Mouse (Mus musculus) Patski (cell line): Measurements from ENCODE around the gene Myo3b. TPM values are rescaled to one million over a fixed set of nuclear protein-coding genes. Genes with fewer than 3 reads are reported as not detected.

Experiments used
- ATAC-seq: fragments of 100-300 bp; one replicate; pipeline ENCODE4 v1.8.0; 2021
- CTCF ChIA-PET: fragments of 350-600 bp; sonication (Branson Sonifier 250); formaldehyde crosslinking; loops from one replicate; lab custom pipeline; 2022; ENCODE audit warnings: inconsistent platforms; lab: Charles Lee
- POLR2A ChIA-PET: fragments of 350-600 bp; sonication (Branson Sonifier 250); formaldehyde crosslinking; loops from one replicate; lab custom pipeline; 2022; ENCODE audit warnings: antibody characterized with exemption, inconsistent platforms; lab: Charles Lee
- DNase-seq: peaks from one replicate; pipeline ENCODE4 v3.0.0-alpha.2; 2011; ENCODE audit warnings: low read depth, low spot score
- H3K27me3 ChIP-seq: fragments of 371-371 bp; one replicate; pipeline ENCODE4 v1.5.1; 2021
- CTCF ChIP-seq: fragments of 100-300 bp; IDR thresholded peaks from one replicate; pipeline ENCODE4 v1.5.1; 2021
- in situ Hi-C: fragments of 300-500 bp; cut with MboI; formaldehyde crosslinking; loops from 3 replicates; pipeline ENCODE4 v1.11.1; 2018; ENCODE audit warnings: low pct_unique_long_range_greater_than_20kb, mixed read lengths
- polyA plus RNA-seq: library from polyadenylated mRNA; unstranded; gene quantifications from one replicate; pipeline ENCODE4 v1.2.3, GENCODE M21; 2021

The Myo3b gene
- polyA plus RNA-seq, 1 experiment from 2014 or later, result 0.18 TPM

DNA sequence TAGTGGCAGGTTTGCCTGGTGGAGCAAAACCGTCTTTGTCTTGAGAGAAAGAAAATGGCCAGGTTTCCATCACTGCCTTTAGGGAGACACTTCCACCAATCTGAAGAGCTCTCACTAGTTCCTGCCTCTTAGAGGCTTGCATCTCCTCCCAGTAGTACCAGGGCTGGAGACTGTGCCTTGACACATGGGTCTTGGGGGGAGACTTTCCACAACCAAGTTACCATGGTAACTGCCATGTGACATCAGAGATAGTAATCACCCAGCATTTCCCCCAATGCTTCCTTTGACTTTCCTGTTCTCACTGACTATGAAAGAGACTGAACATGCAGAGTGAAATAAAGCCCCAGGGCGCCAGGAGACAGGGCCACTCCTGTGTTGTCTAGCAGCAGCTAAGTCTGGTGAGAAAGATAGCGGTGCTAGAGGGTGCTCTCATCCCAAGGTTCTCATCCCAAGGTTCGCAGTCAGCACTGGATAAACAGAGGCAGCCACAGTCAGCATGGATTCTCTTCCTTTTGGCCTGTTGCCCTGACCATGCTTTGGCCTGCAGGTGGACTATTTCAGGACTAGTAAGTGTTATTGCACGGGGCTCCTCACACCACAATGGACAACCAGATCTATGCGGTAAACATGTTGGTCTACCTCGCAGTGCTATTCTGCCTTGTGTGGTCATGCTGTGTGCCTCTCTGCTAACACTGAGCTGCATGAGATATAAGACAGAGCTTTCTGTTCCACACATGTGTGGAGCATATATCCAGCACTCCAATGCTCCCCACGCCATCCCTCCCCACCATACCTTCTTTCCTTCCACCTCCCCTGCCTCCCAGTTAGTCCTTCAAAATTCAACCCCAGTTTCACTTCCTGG, 223.0 kb downstream of the Myo3b start:
- DNase-seq (no peak), ATAC-seq (no peak)
- ChIA-PET POLR2A (interaction anchor here (0.9 kb wide), 1 partner anchor 145 kb away, joined by 3 read pairs; no protein-coding TSS in a partner anchor), CTCF (interaction anchor here (0.6 to 1.2 kb wide), 3 partner anchors 13 to 243 kb away, joined by 3 to 5 read pairs (median 4); no protein-coding TSS in a partner anchor)
- no peak for TF ChIP-seq CTCF
- H3K27me3 ChIP-seq, result no peaks in the 10 kb centered on the region
- in situ Hi-C loops, result no loop called here

DNA sequence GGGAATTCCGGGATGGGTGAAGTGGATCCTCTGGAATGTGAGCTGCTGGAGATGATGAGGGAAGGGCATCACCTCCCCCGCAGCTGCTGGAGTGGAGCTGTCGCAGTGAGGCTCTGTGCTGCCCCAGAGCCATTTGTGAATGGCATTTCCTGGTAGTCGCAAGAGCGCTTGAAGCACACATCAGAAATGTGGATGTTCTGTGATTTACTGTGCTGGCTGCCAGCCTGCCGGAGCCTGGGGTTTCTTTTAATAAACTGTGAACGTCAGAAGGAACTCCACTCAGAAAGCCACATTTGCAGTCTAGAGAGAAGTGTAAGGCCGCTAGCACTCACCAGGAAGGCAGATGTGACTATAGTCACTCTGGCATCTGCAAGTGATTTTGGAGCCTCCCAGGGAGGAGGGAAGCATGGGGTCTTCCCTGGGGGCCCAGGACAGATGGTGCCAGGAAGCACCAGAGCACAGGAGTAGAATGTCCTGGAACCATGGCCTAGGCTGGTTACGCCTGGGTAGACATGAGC, 223.7 kb downstream of the Myo3b start:
- no peak for DNase-seq
- CTCF ChIA-PET, result interaction anchor here (1.2 kb wide), 1 partner anchor 243 kb away, joined by 5 read pairs; no protein-coding TSS in a partner anchor
- POLR2A ChIA-PET, result no interaction called here
- in situ Hi-C loops, result no loop called here
- no peaks in the 10 kb centered on the region for H3K27me3 ChIP-seq
- TF ChIP-seq CTCF, result no peak
- no peak for ATAC-seq

DNA sequence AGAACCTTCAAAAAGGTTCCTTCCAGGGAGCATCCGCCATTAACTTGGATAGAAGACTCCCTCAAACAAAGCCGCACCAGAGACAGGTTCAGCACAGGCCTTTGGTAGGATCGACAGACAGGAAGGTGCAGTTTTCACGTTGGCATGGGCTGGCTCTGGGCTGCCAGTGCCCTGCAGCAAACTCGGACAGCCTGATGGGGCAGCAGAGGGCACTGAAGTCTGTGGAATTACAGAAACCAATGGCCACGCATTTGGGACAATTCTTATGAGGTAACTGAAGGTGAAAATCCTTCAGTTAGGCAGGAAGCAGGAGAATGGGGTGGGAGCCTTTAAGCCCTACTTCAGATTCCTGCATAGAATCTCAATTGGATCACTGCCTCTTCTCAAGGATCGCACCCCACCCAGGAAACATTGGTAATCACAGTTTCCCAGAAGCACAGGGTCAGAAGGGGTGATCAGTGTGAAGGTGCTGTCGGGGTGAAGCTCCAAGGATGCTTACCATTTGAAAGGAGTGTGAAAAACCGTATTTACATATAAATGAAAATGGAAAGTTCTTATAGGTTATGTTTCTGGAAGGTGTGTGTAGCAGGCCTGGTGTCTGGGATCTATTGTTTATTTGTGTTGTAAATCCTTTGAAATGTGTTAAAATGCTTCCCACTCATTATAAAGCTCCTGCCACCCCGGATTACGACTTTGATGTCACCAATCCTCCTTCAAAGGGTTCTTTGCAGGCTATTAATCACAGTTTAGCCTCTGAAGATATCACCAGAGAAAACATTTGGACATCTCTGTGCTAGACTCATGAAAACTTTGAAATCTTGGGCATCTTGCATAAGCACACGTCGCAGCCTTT, 239.7 kb downstream of the Myo3b start:
- POLR2A ChIA-PET, result no interaction called here
- TF ChIP-seq CTCF, result peak; percentile 84
- ATAC-seq, result no peak
- no peak for DNase-seq
- in situ Hi-C loops, result loop anchor here (5.0 kb wide), 1 partner anchor 264 kb away; no protein-coding TSS in a partner anchor
- no peaks in the 10 kb centered on the region for H3K27me3 ChIP-seq
- CTCF ChIA-PET, result interaction anchor here (1.2 to 2.6 kb wide), 2 partner anchors 19 to 226 kb away, joined by 3 to 9 read pairs; no protein-coding TSS in a partner anchor

DNA sequence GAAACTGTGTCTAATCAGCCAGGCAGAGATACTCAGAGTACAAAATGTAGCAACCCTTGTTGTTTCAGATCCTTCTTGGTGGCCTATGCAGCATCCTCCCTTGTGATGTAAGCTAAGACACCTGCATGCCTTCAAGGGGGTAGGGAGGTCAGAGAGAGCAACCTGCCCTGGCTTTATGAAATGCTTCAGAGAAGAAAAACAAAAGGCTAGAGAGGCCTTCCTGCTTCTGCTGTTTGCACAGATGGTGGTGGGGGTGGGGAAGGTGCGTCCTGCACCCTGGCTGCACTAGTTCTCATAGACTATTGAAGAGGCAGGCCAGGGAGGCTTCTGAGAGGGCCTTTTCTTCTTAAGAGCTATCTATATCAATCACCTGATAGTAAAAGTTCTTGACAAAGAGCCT, 245.2 kb downstream of the Myo3b start:
- POLR2A ChIA-PET, result no interaction called here
- in situ Hi-C loops, result no loop called here
- CTCF ChIA-PET, result interaction anchor here (0.9 kb wide), 1 partner anchor 24 kb away, joined by 3 read pairs; no protein-coding TSS in a partner anchor
- DNase-seq (no peak), ATAC-seq (no peak)
- H3K27me3 ChIP-seq, result no peaks in the 10 kb centered on the region
- no peak for TF ChIP-seq CTCF

DNA sequence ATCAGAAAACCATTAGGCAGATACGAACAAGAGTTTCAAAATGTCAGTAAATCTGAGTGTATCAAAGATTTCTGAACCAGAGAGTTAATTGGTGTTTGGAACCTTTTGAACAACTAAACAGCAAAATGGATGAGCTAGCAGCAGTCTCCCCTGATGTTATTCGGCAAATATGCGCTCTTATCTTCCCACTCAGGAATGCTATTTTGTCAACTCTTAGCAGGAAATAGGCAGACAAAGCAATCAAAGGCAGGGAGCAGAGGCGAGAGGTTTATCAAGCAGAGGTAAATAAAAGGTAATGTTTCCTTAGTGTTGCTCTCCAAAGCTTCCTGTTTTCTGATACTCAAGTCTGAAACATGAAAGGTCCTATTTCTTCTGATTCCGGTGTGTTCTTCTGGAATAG, 252.1 kb downstream of the Myo3b start:
- no peak for DNase-seq
- no peaks in the 10 kb centered on the region for H3K27me3 ChIP-seq
- POLR2A ChIA-PET, result interaction anchor here (0.7 to 1.2 kb wide), 2 partner anchors 267 to 735 kb away, joined by 3 read pairs; no protein-coding TSS in a partner anchor
- ATAC-seq, result no peak
- no peak for TF ChIP-seq CTCF
- in situ Hi-C loops, result no loop called here
- CTCF ChIA-PET, result interaction anchor here (1.5 kb wide), 1 partner anchor 45 kb away, joined by 3 read pairs; no protein-coding TSS in a partner anchor

DNA sequence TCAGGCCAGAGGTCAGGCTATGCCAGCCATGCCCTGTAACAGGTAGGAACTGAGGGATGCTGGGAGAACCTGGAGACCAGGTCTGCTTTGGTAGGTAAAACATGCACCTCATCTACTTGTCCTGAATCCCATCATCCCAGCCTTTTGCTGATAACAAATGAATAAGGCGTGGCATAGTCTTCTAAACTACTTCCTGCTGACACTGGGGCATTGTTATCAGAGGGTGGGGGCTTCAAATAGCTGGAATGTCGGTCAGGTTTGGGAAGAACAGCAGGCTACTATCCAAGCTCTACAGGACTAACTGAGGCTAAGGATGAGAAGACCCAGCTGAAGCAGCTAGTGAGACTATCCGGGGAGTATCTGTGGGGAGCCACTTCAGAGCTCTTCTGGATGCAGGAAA, 253.8 kb downstream of the Myo3b start:
- in situ Hi-C loops, result no loop called here
- DNase-seq, result no peak
- POLR2A ChIA-PET, result no interaction called here

DNA sequence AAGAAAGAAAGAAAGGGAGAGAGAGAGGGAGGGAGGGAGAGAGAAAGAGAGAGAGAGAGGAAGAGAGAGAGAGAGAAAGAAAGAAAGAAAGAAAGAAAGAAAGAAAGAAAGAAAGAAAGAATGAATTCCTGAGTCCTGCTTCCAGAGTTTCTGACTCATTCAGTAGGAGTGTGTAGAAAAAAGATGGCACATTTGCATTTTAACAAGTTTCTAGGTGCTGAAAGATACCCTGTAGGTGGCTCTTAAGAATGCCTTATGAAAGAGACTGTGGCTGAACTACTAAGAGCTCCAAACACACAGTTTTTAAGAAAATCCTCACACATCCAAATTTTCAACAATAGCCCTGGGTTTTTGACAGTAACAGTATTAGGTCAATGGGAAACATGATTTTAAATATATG, 264.0 kb downstream of the Myo3b start:
- POLR2A ChIA-PET, result no interaction called here
- DNase-seq (no peak), ATAC-seq (no peak)
- no peak for TF ChIP-seq CTCF
- CTCF ChIA-PET, result no interaction called here
- in situ Hi-C loops, result no loop called here
- no peaks in the 10 kb centered on the region for H3K27me3 ChIP-seq

More for the DNA sequence above, 253.8 kb downstream of the Myo3b start:
- CTCF ChIA-PET, result no interaction called here
- no peak for ATAC-seq
- H3K27me3 ChIP-seq, result no peaks in the 10 kb centered on the region
- no peak for TF ChIP-seq CTCF

DNA sequence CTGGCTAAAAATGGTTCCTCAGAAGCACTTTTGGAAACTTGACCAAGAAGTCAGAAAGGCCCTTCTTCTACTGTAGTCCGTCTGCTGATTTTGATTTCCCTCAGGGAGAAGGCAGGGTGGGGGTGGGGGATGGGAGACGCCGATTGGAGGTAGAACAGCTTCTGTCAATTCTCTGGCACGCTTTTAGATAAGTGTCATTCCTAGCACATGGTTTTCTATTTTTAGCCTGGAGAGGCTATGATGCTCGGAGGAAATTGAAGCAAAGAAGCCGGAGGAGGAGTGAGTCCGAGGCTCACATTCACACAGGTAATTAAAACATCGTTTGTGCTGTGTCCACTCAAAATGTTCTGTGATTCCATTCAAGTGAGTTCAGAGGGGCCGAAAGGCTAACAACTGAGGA, 276.2 kb downstream of the Myo3b start:
- TF ChIP-seq CTCF, result no peak

DNA sequence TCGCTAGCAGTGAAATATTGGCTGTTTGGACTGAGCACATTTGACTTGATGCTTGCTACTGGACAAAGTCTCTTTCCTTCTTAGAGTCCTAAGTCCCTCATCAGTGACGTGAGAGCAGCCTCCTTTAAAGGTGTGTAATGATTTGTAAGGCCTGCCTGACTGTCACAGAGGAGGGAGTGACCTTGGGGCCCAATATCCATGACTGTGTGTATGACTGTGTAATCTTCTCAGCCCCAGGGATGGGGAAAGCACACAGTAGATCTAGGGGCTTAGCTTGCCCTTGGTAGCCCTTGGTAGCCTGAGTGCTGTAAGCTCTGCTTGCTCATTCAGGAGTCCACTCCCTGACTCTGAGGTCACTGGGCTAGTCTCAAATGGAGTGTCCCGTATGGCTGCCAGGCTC, 276.8 kb downstream of the Myo3b start:
- no peak for TF ChIP-seq CTCF
- DNase-seq (no peak), ATAC-seq (no peak)
- in situ Hi-C loops, result no loop called here
- CTCF ChIA-PET, result interaction anchor here (1.2 kb wide), 1 partner anchor 11 kb away, joined by 3 read pairs; no protein-coding TSS in a partner anchor
- POLR2A ChIA-PET, result no interaction called here
- H3K27me3 ChIP-seq, result no peaks in the 10 kb centered on the region

More for the DNA sequence above, 276.2 kb downstream of the Myo3b start:
- ATAC-seq (no peak), DNase-seq (no peak)
- in situ Hi-C loops, result no loop called here
- ChIA-PET POLR2A (no interaction called here), CTCF (no interaction called here)
- H3K27me3 ChIP-seq, result no peaks in the 10 kb centered on the region

DNA sequence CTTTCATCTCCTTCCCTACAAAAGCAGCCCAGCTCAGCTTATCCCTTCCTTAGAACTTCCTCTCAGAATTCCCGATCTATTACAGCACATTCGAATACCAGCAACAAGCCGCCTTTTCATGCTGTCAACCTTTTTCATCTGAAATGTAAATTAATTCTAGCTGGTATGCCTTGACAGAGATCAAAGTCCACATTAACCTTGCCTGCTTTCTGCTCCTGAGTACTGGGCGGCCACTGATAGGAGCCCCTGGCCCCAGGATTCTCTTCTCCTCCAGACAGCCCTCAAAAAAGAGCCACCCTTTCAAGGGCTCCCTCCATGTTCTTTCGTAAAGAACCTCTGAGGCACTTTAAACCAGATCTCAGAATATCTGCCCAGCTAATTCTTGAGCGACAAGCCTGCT, 278.9 kb downstream of the Myo3b start:
- POLR2A ChIA-PET, result no interaction called here
- CTCF ChIA-PET, result no interaction called here
- ATAC-seq (no peak), DNase-seq (no peak)
- in situ Hi-C loops, result no loop called here
- no peaks in the 10 kb centered on the region for H3K27me3 ChIP-seq
- no peak for TF ChIP-seq CTCF
